Mouse (Mus musculus) brain, embryonic 14.5 days (tissue): ENCODE data around the gene Ddx49.
A peak's percentile ranks its signal among the peaks of the same experiment; 100 is the strongest.

Experiments used
- CTCF ChIP-seq: fragments of 200-500 bp; IDR thresholded peaks from 2 replicates; pipeline ENCODE4 v1.5.1; 2012; ENCODE audit warnings: inconsistent platforms, mild to moderate bottlenecking, moderate library complexity, borderline replicate concordance; ENCODE audit not compliant: insufficient read depth, insufficient read length; ENCODE audit errors: extremely low read depth
- POLR2A ChIP-seq: fragments of 200-500 bp; IDR thresholded peaks from 2 replicates; pipeline ENCODE4 v1.6.1; 2012; ENCODE audit warnings: mild to moderate bottlenecking, inconsistent platforms, borderline replicate concordance; ENCODE audit not compliant: poor library complexity, insufficient read depth, insufficient read length, severe bottlenecking; ENCODE audit errors: extremely low read depth

DNA sequence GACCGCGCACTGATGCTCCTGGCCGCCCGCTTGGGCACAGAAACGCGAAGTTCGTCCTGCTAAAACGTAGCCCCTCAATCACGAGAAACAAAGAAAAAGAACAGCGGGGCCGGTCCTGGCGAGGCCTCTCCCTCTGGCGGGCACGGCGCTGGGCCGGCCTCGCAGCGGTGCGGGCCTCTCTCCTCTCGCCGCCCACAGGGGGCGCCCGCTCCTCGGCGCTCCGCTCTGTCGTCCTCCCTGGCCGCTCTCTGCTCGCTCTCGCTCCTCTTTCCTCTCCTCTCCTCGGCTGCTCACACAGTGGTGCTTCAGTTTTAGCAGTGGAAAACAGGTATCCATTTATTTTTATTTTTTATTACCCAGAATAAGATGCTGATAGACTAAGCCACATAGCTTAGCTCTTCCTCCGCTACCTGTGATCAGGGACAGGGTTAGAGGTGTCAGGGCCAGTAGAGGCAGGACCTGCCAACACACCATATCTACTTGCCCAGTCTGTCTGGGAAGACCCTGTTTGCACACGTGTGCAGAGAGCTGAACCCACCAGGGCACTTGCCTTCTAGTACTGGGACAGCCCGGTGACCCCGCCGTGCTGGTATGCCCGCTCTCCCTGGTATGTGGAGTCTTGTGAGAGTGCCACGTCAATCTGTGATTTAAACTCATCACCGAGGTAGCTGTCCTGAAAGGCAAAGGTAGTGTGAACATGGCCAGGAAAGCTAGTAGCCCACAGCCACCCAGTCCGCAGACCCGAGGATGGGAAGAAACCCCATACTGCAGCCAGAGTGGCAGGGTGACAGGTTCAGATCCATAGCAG is 30.0 kb upstream of the Ddx49 start:
- TF ChIP-seq POLR2A (no peak), CTCF (peak; percentile 84)
